Mouse (Mus musculus) liver, embryonic 14.5 days (tissue): ENCODE data around the gene Rtp3.
A peak's percentile ranks its signal among the peaks of the same experiment; 100 is the strongest.

Source experiments
- CTCF ChIP-seq: IDR thresholded peaks from 2 replicates; pipeline ENCODE4 v1.5.1; 2016; ENCODE audit warnings: antibody characterized with exemption, low read depth, control low read depth
- EP300 ChIP-seq: IDR thresholded peaks from 2 replicates; pipeline ENCODE4 v1.6.1; 2016; ENCODE audit warnings: antibody characterized with exemption, low read depth

DNA sequence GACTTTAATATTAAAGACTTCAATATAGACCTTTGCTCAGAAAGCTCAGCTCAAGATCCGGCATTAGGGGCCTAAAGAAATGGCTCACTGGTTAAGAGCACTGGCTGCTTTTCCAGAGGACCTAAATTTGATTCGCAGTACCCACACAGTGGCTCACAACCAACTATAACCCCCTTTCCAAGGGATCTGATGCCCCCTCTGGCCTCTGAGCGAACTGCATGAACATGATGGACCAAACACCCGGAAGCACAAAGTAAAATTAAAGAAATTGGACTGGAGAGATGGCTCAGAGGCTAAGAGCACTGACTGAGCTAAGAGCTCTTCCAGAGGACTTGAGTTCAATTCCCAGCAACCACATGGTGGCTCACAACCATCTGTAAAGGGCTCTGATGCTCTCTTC lies 25.3 kb upstream of the Rtp3 start:
- TF ChIP-seq EP300 (no peak), CTCF (peak; percentile 47)
